Mouse (Mus musculus) 3134 (cell line): Measurements from ENCODE around the gene Gm21954.

Source experiments
- DNase-seq: peaks from one replicate; pipeline ENCODE4 v3.0.0-alpha.2; 2011; ENCODE audit warnings: low spot score; ENCODE audit not compliant: insufficient read length; ENCODE audit errors: extremely low read depth

Gm21954 gene

DNA sequence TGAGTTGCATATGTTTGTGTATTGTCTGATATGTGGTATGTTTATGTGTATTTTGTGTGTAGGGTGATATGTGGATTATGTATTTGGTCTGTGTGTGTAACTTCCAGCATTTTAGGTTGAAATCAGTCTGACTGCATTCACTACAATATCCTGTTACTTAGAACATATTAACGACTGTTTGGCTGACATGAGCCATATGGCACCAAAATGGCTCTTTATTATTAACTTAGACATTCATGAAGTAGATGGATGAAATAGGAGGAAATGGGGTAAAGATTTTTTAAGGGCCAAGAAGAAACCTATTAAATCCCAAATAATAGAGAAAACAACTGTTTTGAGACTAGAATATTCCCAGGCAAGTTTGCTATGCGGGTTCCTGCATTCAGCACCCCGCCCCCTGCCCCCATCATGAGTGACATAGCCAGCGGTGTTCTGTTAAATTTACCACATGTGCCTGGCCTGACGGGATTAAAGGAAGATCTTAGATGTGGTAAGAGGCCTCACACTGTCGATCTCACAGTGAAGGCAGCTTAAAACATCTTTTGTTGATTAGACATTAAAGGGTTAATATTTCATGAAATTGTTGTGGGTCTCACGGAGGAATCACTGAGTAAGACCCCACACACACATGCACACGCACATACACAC is 51.5 kb downstream of the Gm21954 start:
- no peak for DNase-seq

DNA sequence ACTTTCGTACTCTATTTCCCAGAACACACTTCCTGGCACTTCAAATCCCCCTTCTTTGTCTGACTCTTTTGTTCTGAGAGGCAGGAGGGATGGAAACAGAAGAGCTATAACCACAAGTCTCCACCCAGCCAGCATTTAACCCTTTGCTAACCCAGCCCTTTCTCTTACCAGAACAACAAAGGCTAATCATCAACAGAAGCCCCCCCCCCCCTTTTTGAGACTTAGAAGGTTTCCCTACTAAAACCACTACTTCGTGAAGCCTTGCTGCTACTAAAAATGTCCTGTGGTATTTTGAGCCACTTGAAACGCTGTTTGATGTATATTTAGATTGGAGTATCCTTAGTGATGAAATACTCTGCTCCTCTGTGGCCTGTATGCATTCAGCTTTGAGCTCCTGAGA is 52.7 kb downstream of the Gm21954 start:
- DNase-seq = no peak

DNA sequence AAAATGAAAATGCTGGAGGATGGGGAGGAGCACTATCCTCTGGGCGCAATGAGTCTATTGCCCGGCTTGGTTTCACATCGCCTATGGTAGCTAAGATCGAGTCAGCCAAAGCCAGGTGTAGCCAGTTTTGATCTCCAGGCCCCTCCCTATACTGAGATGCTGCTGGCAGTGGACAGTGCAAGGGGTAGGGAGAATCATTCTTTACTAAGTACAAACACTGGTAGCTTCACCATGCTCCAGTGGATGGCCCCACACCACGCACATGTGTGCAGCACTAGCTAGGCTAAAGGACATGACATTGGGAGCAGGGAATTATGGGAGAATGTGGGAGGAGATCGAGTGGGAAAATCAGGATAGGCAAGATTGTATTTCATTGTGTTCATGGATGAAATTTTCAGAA is 53.2 kb downstream of the Gm21954 start:
- no peak for DNase-seq

DNA sequence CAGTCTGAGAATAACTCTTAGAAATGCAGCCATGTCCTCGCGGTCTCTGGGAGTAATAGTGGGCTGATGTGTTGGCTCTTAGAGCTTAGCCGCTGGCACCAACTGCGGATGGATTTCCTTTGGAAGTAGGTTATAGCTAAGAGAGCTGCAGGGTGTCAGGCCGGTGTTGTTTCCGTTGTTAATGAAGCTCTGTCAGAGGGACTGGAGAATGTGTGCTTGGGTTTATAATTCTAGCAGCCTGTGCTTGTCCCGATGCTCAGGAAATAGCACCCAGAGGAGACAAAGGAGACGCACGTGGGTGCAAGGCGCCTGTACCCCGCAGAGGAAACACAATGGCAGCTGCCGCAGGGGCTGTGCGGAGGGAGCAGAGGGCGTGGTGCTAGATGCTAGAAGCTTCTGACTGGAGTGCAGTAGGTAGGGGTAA is 56.5 kb downstream of the Gm21954 start:
- DNase-seq = no peak
